Mouse (Mus musculus) thymus, postnatal 14 days (tissue): ENCODE measurements at regions not wholly inside any gene's neighbourhood (a gene's known extent, or its start where the extent isn't known, plus 50 kb on each side); places are given as distances from the start of the nearest gene placed in this dataset.
A peak's percentile ranks its signal among the peaks of the same experiment; 100 is the strongest.

Experiments
- DNase-seq: peaks from one replicate; pipeline ENCODE4 v3.0.0; 2021

DNA sequence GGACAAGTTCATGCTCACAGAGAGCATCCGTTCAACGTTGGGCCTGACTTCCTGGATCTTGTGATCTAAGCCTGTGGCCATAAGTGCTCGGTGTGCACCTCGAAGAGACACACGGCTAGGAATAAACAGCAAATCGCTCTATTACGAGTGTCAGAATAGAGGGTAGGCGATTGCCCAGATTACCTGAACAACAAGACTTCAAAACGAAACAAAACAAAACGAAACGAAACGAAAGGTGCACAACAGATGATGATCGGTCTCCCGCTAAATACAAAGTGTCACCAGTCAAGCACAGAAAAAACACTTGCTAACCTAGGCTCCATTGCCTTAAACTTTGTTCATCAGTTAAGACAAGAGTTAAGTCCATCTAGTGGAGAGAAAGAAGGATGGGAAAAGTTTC lies 67.4 kb downstream of the Pdia4 start:
- peak; percentile 1 for DNase-seq

DNA sequence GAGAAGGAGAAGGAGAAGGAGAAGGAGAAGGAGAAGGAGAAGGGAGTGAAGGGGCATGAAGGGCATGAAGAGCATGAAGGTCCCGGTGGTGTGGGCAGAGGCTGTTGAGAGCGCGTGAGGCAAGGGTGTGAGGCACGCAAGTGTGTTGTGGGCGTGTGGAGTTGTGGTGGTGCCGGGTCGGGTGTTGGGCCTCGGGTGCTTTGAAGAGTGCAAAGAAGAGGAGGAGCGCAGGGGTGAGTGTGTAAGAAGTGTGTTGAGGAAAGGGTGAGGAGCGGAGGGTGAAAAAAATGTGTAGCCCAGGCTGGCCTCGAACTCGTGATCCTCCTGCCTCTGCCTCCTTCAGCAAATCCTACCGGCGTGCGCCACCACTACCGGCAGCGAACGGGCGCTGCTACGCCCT lies 69.4 kb downstream of the Pdia4 start:
- DNase-seq: peak; percentile 35

- DNase-seq: peak; percentile 20
These were observed 73.0 kb downstream of the Pdia4 start for GRCm38 (mm10) chr6:47740216-47740615.

- peak; percentile 86 for DNase-seq
These were observed 73.5 kb downstream of the Pdia4 start for GRCm38 (mm10) chr6:47739696-47740095.

GRCm38 (mm10) chr6:47737972-47738371 lies 75.3 kb downstream of the Pdia4 start:
- DNase-seq: peak; percentile 5
